Mouse (Mus musculus) Patski (cell line): Measurements from ENCODE around the gene Hapln2. TPM values are rescaled to one million over a fixed set of nuclear protein-coding genes. Genes with fewer than 3 reads are reported as not detected.

ENCODE experiments used
- ATAC-seq: fragments of 100-300 bp; one replicate; pipeline ENCODE4 v1.8.0; 2021
- CTCF ChIA-PET: fragments of 350-600 bp; sonication (Branson Sonifier 250); formaldehyde crosslinking; loops from one replicate; lab custom pipeline; 2022; ENCODE audit warnings: inconsistent platforms; lab: Charles Lee
- POLR2A ChIA-PET: fragments of 350-600 bp; sonication (Branson Sonifier 250); formaldehyde crosslinking; loops from one replicate; lab custom pipeline; 2022; ENCODE audit warnings: antibody characterized with exemption, inconsistent platforms; lab: Charles Lee
- DNase-seq: peaks from one replicate; pipeline ENCODE4 v3.0.0-alpha.2; 2011; ENCODE audit warnings: low read depth, low spot score
- H3K27me3 ChIP-seq: fragments of 371-371 bp; one replicate; pipeline ENCODE4 v1.5.1; 2021
- CTCF ChIP-seq: fragments of 100-300 bp; IDR thresholded peaks from one replicate; pipeline ENCODE4 v1.5.1; 2021
- in situ Hi-C: fragments of 300-500 bp; cut with MboI; formaldehyde crosslinking; loops from 3 replicates; pipeline ENCODE4 v1.11.1; 2018; ENCODE audit warnings: low pct_unique_long_range_greater_than_20kb, mixed read lengths
- polyA plus RNA-seq: library from polyadenylated mRNA; unstranded; gene quantifications from one replicate; pipeline ENCODE4 v1.2.3, GENCODE M21; 2021

The Hapln2 gene
- polyA plus RNA-seq, 1 experiment from 2014 or later = 0.32 TPM

DNA sequence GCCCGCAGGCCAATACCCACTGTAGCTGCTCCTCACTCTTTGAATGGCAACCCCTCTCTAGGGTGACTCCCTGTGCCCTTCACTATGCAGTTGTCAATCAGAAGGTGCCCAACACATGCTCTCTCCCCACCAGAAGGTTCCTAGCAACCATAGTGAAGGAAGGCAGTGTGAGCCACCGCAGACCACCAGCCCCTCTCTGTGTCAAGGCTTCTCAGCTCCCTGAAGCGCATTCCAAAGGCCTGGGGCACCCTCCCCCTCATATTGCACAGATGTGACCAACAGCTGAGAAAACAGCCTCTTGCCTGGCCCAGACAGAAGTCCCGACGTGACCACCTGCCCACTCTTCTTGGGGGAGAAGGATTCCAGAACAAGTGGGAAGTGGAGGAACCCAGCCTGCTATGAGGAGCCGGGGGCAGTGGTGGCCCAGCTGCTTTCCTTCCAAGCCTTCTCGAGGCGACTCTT is 55.1 kb downstream of the Hapln2 start:
- CTCF ChIA-PET = interaction anchor here (1.4 to 18.9 kb wide), 6 partner anchors 12 to 201 kb away, joined by 3 to 437 read pairs (median 22); no protein-coding TSS in a partner anchor
- DNase-seq = no peak
- in situ Hi-C loops = no loop called here
- no peak for ATAC-seq
- H3K27me3 ChIP-seq = no peaks in the 10 kb centered on the region
- POLR2A ChIA-PET = interaction anchor here (6.8 kb wide), 1 partner anchor 12 kb away, joined by 96 read pairs; no protein-coding TSS in a partner anchor
- TF ChIP-seq CTCF = no peak

Other genes with a start within 250 kb of the Hapln2 start
- not detected for gene Ntrk1, start 232.4 kb downstream of the Hapln2 start, polyA plus RNA-seq
- gene Insrr, start 230.6 kb downstream of the Hapln2 start, polyA plus RNA-seq = 0.06 TPM
- gene Pear1, start 203.3 kb downstream of the Hapln2 start, polyA plus RNA-seq = 2.8 TPM
- gene Sh2d2a, start 180.8 kb downstream of the Hapln2 start, polyA plus RNA-seq = not detected
- gene Prcc, start 142.0 kb downstream of the Hapln2 start, polyA plus RNA-seq = 72.2 TPM
- 503 TPM for gene Hdgf, start 121.3 kb downstream of the Hapln2 start, polyA plus RNA-seq
- 166 TPM for gene Mrpl24, start 108.1 kb downstream of the Hapln2 start, polyA plus RNA-seq
- gene Isg20l2, start 97.3 kb downstream of the Hapln2 start, polyA plus RNA-seq = 38.5 TPM
- gene Rrnad1, start 96.9 kb downstream of the Hapln2 start, polyA plus RNA-seq = 24.6 TPM
- gene Crabp2, start 78.9 kb downstream of the Hapln2 start, polyA plus RNA-seq = 0.59 TPM
- gene Nes, start 56.5 kb downstream of the Hapln2 start, polyA plus RNA-seq = 45.0 TPM
- 0.28 TPM for gene Bcan, start 27.4 kb downstream of the Hapln2 start, polyA plus RNA-seq
- 32.8 TPM for gene Gpatch4, start 15.5 kb upstream of the Hapln2 start, polyA plus RNA-seq
- 198 TPM for gene Naxe, start 30.9 kb upstream of the Hapln2 start, polyA plus RNA-seq
- gene Ttc24, start 50.7 kb upstream of the Hapln2 start, polyA plus RNA-seq = not detected
- gene Iqgap3, start 54.4 kb upstream of the Hapln2 start, polyA plus RNA-seq = 55.8 TPM
- 62.7 TPM for gene Mef2d, start 114.8 kb upstream of the Hapln2 start, polyA plus RNA-seq
- not detected for gene Rhbg, start 227.1 kb upstream of the Hapln2 start, polyA plus RNA-seq